Mouse (Mus musculus): ENCODE results near the gene Clock. TPM values are rescaled to one million over a fixed set of nuclear protein-coding genes. Genes with fewer than 3 reads are reported as not detected.

Gene Clock
- polyA plus RNA-seq, 1 experiment from 2014 or later, result 12.5 TPM

Other genes with a start within 250 kb of the Clock start
- 36.0 and 39.6 TPM in 2 replicates for gene Srd5a3, start 164.5 kb downstream of the Clock start, polyA plus RNA-seq (2015; fragmentation: Nextera tagmentation; extraction: Ambion mirVana)
- gene Tmem165, start 120.9 kb downstream of the Clock start, polyA plus RNA-seq (2015; fragmentation: Nextera tagmentation; extraction: Ambion mirVana), result 59.6 and 59.9 TPM in 2 replicates
- not detected in 2 replicates for gene Pdcl2, start 26.4 kb upstream of the Clock start, polyA plus RNA-seq (2015; fragmentation: Nextera tagmentation; extraction: Ambion mirVana)
- 0.17 TPM in 1 of 2 replicates, not detected in the other for gene Nmu, start 59.0 kb upstream of the Clock start, polyA plus RNA-seq (2015; fragmentation: Nextera tagmentation; extraction: Ambion mirVana)
- gene Gm7271, start 179.2 kb upstream of the Clock start, polyA plus RNA-seq (2015; fragmentation: Nextera tagmentation; extraction: Ambion mirVana), result not detected in 2 replicates
- 28.8 and 33.2 TPM in 2 replicates for gene Exoc1, start 224.5 kb upstream of the Clock start, polyA plus RNA-seq (2015; fragmentation: Nextera tagmentation; extraction: Ambion mirVana)

Measured in stomach, embryonic 16.5 days (tissue).